Mouse (Mus musculus) embryonic facial prominence, embryonic 12.5 days (tissue): ENCODE measurements around the gene Fads3. TPM values are rescaled to one million over a fixed set of nuclear protein-coding genes. Genes with fewer than 3 reads are reported as not detected.

Experiments used
- ATAC-seq: fragments of 200-750 bp; cut with Nextera tagmentation; 2 replicates; pipeline ENCODE4 v1.8.0; 2017; ENCODE audit not compliant: insufficient number of reproducible peaks, insufficient read depth, low FRiP score, low TSS enrichment
- H3K27ac ChIP-seq: fragments of 300-500 bp; sonication (generic); 2 replicates; pipeline ENCODE4 v1.5.1; 2016; ENCODE audit warnings: mild to moderate bottlenecking
- H3K27me3 ChIP-seq: fragments of 300-500 bp; sonication (generic); 2 replicates; pipeline ENCODE4 v1.6.1; 2016; ENCODE audit warnings: mild to moderate bottlenecking, moderate library complexity
- H3K36me3 ChIP-seq: fragments of 300-500 bp; sonication (generic); 2 replicates; pipeline ENCODE4 v1.6.1; 2016; ENCODE audit warnings: mild to moderate bottlenecking
- H3K4me1 ChIP-seq: fragments of 300-500 bp; sonication (generic); 2 replicates; pipeline ENCODE4 v1.6.1; 2016
- H3K4me2 ChIP-seq: fragments of 300-500 bp; sonication (generic); replicated peaks from 2 replicates; pipeline ENCODE4 v1.6.1; 2016; ENCODE audit warnings: mild to moderate bottlenecking, moderate library complexity
- H3K4me3 ChIP-seq: fragments of 300-500 bp; sonication (generic); 2 replicates; pipeline ENCODE4 v1.5.1; 2016; ENCODE audit warnings: mild to moderate bottlenecking
- H3K9ac ChIP-seq: fragments of 300-500 bp; sonication (generic); 2 replicates; pipeline ENCODE4 v1.6.1; 2016; ENCODE audit warnings: mild to moderate bottlenecking, moderate library complexity
- H3K9me3 ChIP-seq: fragments of 300-500 bp; sonication (generic); 2 replicates; pipeline ENCODE4 v1.6.1; 2016; ENCODE audit warnings: mild to moderate bottlenecking, moderate library complexity
- whole genome bisulfite sequencing: fragments of 180-500 bp; shearing (Covaris S2); methylation state at CpG from one replicate; pipeline ENCODE4 v1.1.7; 2016; 5-methylcytosine and 5-hydroxymethylcytosine counted together
- polyA plus RNA-seq: library from polyadenylated mRNA; unstranded; fragments of >200 nt; fragmentation: Nextera tagmentation; extraction: Ambion mirVana; gene quantifications from 2 replicates; pipeline ENCODE4 v1.2.1, GENCODE M21; 2016

The Fads3 gene
- polyA plus RNA-seq, 1 experiment from 2014 or later = 10.2 TPM

DNA sequence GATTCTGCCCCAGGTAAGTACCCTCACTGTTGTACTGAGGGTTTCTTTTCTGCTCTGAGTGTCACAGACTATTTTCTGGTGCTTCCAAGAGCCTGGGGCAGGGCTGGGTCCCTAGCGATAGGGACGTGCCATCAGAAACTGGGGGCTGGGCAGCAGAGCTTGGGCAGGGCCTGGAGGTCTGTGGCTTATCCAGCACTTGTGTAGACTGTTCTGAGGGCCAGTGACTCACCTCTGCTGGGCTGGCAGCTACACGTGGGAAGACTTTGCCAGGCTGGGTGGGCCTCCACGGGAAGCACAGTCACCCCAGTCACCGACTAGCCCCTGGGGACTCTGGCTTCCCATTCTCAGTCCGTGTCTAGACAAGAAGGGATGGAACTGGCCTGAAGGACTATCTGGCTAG is 863 bp downstream of the Fads3 start:
- Histone ChIP-seq H3K36me3 (no peaks in the 10 kb centered on the region), H3K27ac (no peak overlapping the region), H3K4me2 (peak overlapping the region; percentile 89), H3K4me1 (peaks cover 17% of the 10 kb centered on the region), H3K4me3 (peak overlapping the region; percentile 60), H3K27me3 (no peaks in the 10 kb centered on the region), H3K9ac (peak overlapping the region; percentile 65), H3K9me3 (no peaks in the 10 kb centered on the region)
- no peak for ATAC-seq
- 52% methylated on average over 6 of the region's 6 CpGs for WGBS

DNA sequence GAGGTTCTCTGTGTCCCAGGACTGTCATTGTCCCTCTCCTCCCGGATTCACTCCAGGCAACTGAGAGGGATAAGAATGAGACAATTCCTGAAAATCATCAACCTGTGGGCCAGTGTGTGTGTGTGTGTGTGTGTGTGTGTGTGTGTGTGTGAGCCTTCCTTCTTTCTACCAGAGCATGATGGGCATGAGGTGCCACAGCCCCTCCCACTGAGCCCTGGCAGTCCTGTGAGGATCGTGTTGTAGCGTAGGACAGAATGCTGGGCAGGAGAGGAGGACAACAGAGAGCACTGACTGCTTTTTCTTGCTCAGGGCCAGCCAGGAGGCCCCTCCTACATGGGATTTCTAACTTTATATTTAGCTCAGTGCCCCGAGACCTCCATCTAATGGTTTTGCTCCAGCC is 1.4 kb downstream of the Fads3 start:
- no peak for ATAC-seq
- no peaks in the 10 kb centered on the region for H3K36me3 ChIP-seq
- H3K9me3 ChIP-seq = no peaks in the 10 kb centered on the region
- WGBS = 85% methylated on average over 4 of the region's 4 CpGs
- H3K27ac ChIP-seq = no peak overlapping the region
- no peak overlapping the region for H3K4me3 ChIP-seq
- no peak overlapping the region for H3K9ac ChIP-seq
- H3K27me3 ChIP-seq = no peaks in the 10 kb centered on the region
- peaks cover 17% of the 10 kb centered on the region for H3K4me1 ChIP-seq
- H3K4me2 ChIP-seq = no peak overlapping the region

DNA sequence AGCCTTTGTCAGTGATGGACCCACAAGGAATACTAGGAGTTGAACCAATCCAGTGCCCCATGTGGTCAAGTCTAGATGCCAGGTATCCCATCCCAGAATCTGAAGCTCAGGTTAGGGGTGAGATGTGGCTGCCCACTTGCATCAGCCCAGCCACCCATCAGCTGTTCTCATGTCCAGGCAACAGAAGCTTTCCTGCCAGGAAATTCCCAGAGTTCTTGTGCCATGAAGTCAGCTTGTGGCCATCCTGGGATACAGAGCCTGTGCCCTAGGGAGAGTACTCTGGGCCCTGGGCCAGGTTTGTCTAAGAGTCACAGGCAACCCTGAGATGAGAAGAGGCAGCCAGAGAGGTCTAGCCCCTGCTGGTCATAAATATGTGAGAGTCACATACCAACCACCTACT is 2.3 kb downstream of the Fads3 start:
- no peak overlapping the region for H3K27ac ChIP-seq
- peaks cover 14% of the 10 kb centered on the region for H3K4me1 ChIP-seq
- H3K36me3 ChIP-seq = no peaks in the 10 kb centered on the region
- H3K9ac ChIP-seq = no peak overlapping the region
- no peak overlapping the region for H3K4me2 ChIP-seq
- H3K27me3 ChIP-seq = no peaks in the 10 kb centered on the region
- no peak overlapping the region for H3K4me3 ChIP-seq
- ATAC-seq = no peak
- H3K9me3 ChIP-seq = no peaks in the 10 kb centered on the region

DNA sequence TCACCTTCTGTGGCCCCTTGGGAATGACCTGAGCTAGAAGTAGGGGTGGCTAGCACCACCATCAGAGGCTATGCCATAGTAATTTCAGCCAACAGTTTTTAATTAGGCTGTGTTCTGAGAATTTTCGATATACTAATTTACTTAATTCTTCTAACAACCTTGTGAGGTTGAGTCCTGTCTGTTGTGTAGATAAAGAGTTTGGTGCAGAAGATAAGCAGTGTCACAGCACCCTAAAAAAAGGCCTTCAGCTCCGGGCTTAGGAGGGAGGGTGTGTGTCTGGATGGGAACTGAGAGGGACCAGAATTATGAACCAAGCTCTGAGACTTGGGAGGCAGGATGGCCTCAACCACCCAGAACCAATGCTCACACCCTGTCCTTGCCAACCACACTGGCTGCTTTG is 4.3 kb downstream of the Fads3 start:
- no peaks in the 10 kb centered on the region for H3K36me3 ChIP-seq
- H3K9me3 ChIP-seq = no peaks in the 10 kb centered on the region
- H3K27ac ChIP-seq = no peak overlapping the region
- no peak overlapping the region for H3K4me2 ChIP-seq
- ATAC-seq = no peak
- H3K27me3 ChIP-seq = no peaks in the 10 kb centered on the region
- no peak overlapping the region for H3K4me3 ChIP-seq
- 70% methylated on average over 2 of the region's 2 CpGs for WGBS
- no peak overlapping the region for H3K9ac ChIP-seq
- peaks cover 8% of the 10 kb centered on the region; the same call in 1 of the 2 replicates for H3K4me1 ChIP-seq

DNA sequence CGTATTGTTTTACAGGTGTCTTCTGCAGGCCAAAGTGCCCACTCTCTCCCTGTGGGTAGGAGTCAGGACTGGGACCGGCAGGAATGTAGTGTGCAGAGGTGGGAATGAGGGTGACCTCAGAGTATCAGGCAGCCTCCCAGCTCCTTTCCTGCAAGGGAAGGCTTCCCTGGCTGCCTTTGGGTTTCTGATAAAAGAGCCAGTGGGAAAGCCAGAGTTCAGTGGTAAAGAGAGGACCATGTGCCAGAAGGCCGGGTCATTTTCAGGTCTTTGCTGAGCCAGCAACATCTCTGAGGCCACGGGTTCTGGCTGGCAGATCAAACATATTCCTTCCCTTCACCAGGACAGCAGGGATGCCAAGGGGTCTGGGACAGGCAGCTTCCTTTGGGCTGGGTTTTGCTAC is 5.0 kb downstream of the Fads3 start:
- Histone ChIP-seq H3K27ac (no peak overlapping the region), H3K4me1 (peaks cover 8% of the 10 kb centered on the region; the same call in 1 of the 2 replicates), H3K27me3 (no peaks in the 10 kb centered on the region), H3K36me3 (no peaks in the 10 kb centered on the region), H3K4me2 (no peak overlapping the region), H3K9me3 (no peaks in the 10 kb centered on the region), H3K4me3 (no peak overlapping the region), H3K9ac (no peak overlapping the region)
- ATAC-seq = no peak
- 79% methylated on average over 4 of the region's 4 CpGs for WGBS

DNA sequence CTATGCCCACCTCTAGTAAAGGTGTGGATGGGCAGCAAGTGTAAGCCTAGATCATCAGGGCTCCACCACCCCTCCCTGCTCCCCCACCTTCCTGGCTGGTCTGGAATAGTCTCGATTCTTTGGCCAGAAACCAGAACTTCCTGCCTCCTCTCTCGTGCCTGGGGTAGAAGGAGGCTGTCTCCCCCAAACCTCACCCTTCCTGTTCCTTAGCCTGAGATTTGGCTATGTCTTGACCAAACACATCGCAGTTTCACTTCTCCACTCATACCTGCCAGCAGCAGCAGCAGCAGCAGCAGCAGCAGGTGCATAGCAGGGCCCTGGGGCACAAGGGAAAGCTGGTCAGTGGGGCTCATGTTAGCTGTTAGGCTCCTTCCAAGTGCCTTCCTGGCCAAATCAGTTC is 5.6 kb downstream of the Fads3 start:
- no peak overlapping the region for H3K9ac ChIP-seq
- no peaks in the 10 kb centered on the region for H3K27me3 ChIP-seq
- H3K4me2 ChIP-seq = no peak overlapping the region
- no peaks in the 10 kb centered on the region for H3K9me3 ChIP-seq
- no peak for ATAC-seq
- no peak overlapping the region for H3K27ac ChIP-seq
- H3K4me3 ChIP-seq = no peak overlapping the region
- H3K36me3 ChIP-seq = no peaks in the 10 kb centered on the region
- WGBS = 48% methylated on average over 3 of the region's 3 CpGs
- H3K4me1 ChIP-seq = peaks cover 7% of the 10 kb centered on the region; the same call in 1 of the 2 replicates

DNA sequence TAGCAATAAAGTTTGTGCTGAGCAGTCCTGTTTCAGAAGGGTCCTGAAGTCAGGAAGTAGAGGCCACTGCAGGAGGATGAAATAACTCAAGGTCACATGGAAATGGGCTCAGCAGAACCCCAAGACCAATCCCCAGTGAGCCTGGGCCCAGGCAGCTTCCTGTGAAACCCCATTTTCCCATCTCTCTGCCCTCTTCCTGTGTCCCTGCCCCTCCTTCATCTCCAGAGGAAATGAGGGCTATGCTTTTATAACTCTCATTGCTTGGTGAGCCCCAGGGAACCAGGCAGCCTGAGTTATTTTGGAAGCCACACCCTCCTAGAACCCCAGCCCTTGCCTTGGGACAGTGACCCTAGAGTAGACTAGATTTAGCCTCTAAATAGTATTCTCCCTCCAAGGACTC is 8.2 kb downstream of the Fads3 start:
- Histone ChIP-seq H3K9ac (no peak overlapping the region), H3K4me2 (no peak overlapping the region), H3K9me3 (no peaks in the 10 kb centered on the region), H3K4me3 (no peak overlapping the region), H3K36me3 (0 out of 2 replicates have a peak, but pooled peaks cover 9% of the 10 kb centered on the region), H3K27ac (no peak overlapping the region), H3K27me3 (no peaks in the 10 kb centered on the region), H3K4me1 (no peaks in the 10 kb centered on the region)
- no peak for ATAC-seq

DNA sequence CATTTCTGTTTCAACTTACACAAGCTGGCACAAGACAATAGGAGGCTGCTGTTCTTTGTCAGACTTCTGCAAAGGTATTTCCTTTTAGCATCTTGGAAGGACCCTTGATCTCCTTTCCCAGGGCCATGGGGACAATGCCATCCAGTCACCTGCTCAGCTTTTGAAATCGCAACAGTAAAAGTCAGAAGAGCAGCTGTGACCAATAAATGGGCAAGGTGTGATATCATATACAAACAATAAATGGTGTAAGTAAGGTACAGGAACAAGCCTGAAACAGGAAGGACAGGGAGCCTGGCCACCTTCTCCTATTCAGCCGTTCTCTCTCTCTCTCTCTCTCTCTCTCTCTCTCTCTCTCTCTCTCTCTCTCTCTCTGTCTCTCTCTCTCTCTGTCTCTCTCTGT is 9.1 kb downstream of the Fads3 start:
- 88% methylated on average over 2 of the region's 2 CpGs for WGBS
- no peak overlapping the region for H3K9ac ChIP-seq
- no peaks in the 10 kb centered on the region for H3K9me3 ChIP-seq
- H3K27me3 ChIP-seq = no peaks in the 10 kb centered on the region
- no peak for ATAC-seq
- no peak overlapping the region for H3K4me2 ChIP-seq
- no peak overlapping the region for H3K4me3 ChIP-seq
- H3K36me3 ChIP-seq = 0 out of 2 replicates have a peak, but pooled peaks cover 11% of the 10 kb centered on the region
- H3K4me1 ChIP-seq = no peaks in the 10 kb centered on the region
- no peak overlapping the region for H3K27ac ChIP-seq

DNA sequence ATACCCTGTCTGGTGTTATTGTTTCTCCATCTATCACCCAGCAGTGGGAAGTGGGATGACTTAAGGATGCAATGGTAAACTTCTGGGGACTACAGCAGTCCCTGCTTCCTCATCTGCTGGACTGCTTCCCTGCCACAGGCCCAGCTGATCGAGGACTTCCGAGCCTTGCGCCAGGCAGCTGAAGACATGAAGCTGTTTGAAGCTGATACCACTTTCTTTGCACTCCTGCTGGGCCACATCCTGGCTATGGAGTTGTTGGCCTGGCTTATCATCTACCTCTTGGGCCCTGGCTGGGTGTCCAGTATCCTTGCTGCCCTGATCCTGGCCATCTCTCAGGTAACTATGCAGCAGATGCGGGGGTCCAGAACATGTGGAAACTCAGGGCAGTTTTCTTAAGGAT is 11.3 kb downstream of the Fads3 start:
- Histone ChIP-seq H3K36me3 (peaks cover 15% of the 10 kb centered on the region; the same call in 1 of the 2 replicates), H3K27ac (no peak overlapping the region), H3K27me3 (no peaks in the 10 kb centered on the region), H3K4me3 (no peak overlapping the region), H3K4me1 (no peaks in the 10 kb centered on the region), H3K4me2 (no peak overlapping the region), H3K9ac (no peak overlapping the region), H3K9me3 (no peaks in the 10 kb centered on the region)
- 91% methylated on average over 4 of the region's 4 CpGs for WGBS
- ATAC-seq = no peak

DNA sequence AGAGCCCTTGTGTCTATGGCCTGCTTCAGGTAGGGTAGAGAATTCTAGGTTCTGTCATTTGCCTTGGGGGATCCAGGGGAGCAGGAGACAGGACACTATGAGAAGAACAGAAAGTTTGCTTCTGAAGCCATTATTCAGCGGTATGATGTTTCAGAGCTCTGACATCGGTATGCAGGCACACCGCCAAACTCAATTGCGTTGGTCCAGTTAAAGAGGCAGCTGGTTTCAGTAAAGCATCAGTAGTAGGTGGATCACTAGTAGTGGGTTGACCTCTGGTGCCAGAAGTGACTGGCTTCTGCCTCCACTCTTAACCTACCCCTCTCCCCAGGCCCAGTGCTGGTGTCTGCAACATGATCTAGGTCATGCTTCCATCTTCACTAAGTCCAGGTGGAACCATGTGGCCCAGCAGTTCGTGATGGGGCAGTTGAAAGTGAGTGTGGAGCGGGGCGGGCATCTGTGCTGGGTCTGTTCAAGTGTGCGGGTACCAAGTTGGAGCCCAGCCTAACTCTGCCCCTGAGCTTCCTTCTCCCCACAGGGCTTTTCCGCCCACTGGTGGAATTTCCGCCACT is 12.4 kb downstream of the Fads3 start:
- Histone ChIP-seq H3K27me3 (no peaks in the 10 kb centered on the region), H3K4me3 (no peak overlapping the region), H3K9me3 (no peaks in the 10 kb centered on the region), H3K27ac (no peak overlapping the region), H3K4me1 (no peaks in the 10 kb centered on the region), H3K9ac (no peak overlapping the region), H3K36me3 (peaks cover 15% of the 10 kb centered on the region; the same call in 1 of the 2 replicates), H3K4me2 (no peak overlapping the region)
- no peak for ATAC-seq
- WGBS = 95% methylated on average over 10 of the region's 10 CpGs

DNA sequence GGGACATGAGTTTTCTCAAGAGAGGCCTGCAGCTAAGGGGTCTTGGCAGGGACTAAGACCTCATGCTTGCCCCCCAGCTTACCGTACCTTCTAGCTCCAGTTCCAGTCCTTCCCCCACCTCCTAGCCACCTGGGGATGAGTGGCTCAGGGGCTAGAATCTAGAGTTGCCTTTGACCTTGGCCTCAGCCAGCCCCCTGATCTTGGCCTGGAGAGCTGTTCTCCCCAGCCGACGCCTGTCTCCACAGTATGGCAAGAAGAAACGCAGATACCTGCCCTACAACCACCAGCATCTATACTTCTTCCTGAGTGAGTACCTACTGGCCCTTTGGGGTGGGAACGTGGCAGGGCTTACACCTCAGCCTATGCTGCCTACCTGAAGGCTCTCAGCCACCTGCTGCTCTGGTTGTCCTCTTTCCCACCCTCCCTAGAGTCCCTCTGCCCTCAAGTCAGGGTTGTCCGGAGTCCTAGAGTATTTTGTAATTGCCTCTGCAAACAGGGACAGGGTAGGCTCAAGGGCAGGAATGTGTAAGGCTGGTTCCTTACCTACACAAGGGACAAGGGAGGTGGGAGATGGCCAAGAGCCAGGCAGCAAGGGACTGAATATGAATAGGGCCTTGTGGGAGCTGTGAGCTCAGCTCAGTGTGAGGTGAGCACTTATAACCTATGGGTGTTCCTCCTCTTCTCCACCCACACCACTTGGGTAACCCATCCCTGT is 13.1 kb downstream of the Fads3 start:
- Histone ChIP-seq H3K27ac (no peak overlapping the region), H3K27me3 (no peaks in the 10 kb centered on the region), H3K9ac (no peak overlapping the region), H3K4me3 (no peak overlapping the region), H3K4me2 (no peak overlapping the region), H3K4me1 (no peaks in the 10 kb centered on the region), H3K9me3 (no peaks in the 10 kb centered on the region), H3K36me3 (peaks cover 15% of the 10 kb centered on the region; the same call in 1 of the 2 replicates)
- no peak for ATAC-seq
- 90% methylated on average over 6 of the region's 6 CpGs for WGBS

DNA sequence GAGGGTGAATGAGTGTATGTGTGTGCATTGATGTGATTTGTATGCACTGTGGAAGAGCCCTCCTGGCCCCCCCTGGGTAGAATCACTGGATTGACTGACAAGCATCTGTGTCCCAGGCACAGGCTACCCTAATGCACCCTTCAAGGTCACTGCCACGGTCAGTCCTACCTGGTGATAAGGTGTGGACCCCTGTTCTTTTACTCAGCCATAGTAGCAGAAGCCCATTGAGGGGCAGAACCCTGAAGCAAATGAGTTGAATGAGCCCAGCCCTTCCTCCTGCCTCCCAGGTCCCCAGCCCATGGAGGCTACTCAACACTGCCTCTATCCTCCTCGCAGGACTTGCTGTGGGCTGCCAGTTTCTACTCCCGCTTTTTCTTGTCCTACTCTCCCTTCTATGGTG is 13.9 kb downstream of the Fads3 start:
- H3K4me1 ChIP-seq = no peaks in the 10 kb centered on the region
- 83% methylated on average over 3 of the region's 3 CpGs for WGBS
- no peak overlapping the region for H3K4me3 ChIP-seq
- no peak overlapping the region for H3K9ac ChIP-seq
- no peak overlapping the region for H3K4me2 ChIP-seq
- no peak overlapping the region for H3K27ac ChIP-seq
- H3K36me3 ChIP-seq = peaks cover 15% of the 10 kb centered on the region; the same call in 1 of the 2 replicates
- ATAC-seq = no peak
- no peaks in the 10 kb centered on the region for H3K9me3 ChIP-seq
- no peaks in the 10 kb centered on the region for H3K27me3 ChIP-seq
